Mouse (Mus musculus) adrenal gland, adult 18-20 months (tissue): ENCODE results near the gene Fbxo3. TPM values are rescaled to one million over a fixed set of nuclear protein-coding genes. Genes with fewer than 3 reads are reported as not detected.
"Not testable (repeated sequence)": the region's sequence is repeated elsewhere in the genome, so short reads cannot be mapped to it uniquely, and the experiment has no call there.

ENCODE experiments used
- DNase-seq, 2 experiments: peaks; one replicate each; pipeline ENCODE4 v3.0.0; 2021 to 2022; ENCODE audit warnings: low spot score in 2 of 2
- total RNA-seq, 2 experiments: library from RNA; stranded (reverse); gene quantifications; 1 replicate in 1 of 2; 2 replicates in 1 of 2; pipeline ENCODE4 v1.2.3; 2021

Gene Fbxo3
- total RNA-seq, 2 experiments from 2014 or later = 56.0 to 80.7 TPM

- no peak for DNase-seq
Observed at GRCm38 (mm10) chr2:104093305-104093704, 65.8 kb downstream of the Fbxo3 start.

DNA sequence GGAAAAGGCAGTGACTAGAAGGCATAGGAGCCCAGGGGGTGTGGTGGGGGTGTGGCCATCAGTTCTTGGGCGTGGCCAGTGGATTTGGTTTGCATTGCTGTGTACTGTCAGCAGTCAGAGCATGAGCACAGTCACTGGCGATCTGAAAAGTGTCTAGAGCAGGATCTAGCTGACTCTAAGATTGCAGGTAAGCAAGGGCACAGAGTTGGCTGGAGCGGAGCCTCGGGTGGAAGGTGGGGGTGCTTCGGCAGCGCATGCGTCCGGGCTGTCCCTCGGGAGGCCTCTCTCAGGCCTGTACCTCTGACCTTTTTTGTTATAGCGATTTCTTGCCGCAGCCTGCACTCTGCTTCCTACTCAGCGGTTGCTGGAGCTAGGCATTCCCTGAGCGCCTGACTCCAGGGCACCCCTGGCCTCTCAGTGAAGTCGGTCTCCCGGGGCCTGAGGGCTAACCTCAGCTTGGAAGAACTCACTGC lies 68.3 kb downstream of the Fbxo3 start, which contains the start of gene Cd59a:
Gene Cd59a, plus strand, starts transcription at position 61 of the 473 bp plus-strand sequence.
- DNase-seq = peak; percentile 82 to 86

DNA sequence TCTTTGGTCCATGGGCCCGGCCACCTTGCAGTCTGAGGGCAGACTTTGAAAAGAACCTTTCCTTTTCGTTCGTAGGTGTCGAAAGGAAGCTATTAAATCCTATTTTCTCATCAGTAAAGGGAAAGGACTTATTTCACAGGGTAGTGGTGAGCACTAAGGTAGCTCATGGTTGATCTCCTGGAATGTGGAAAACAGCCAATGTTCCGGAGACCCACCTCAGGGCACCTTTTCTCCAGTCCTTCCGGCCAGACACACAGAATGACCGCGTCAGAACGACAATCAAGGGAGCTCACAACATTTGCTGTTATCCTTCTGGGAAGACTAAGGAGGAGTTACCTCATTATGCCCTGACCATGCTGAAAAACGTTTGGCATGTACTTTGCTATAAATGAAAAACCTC lies 68.7 kb downstream of the Fbxo3 start:
- DNase-seq = no peak

- DNase-seq = not testable (repeated sequence)
Observed at GRCm38 (mm10) chr2:104096796-104097195, 69.3 kb downstream of the Fbxo3 start.

- not testable (repeated sequence) for DNase-seq
Observed at GRCm38 (mm10) chr2:104097396-104097795, 69.9 kb downstream of the Fbxo3 start.

GRCm38 (mm10) chr2:104098529-104099230 lies 71.2 kb downstream of the Fbxo3 start:
- no peak for DNase-seq

DNA sequence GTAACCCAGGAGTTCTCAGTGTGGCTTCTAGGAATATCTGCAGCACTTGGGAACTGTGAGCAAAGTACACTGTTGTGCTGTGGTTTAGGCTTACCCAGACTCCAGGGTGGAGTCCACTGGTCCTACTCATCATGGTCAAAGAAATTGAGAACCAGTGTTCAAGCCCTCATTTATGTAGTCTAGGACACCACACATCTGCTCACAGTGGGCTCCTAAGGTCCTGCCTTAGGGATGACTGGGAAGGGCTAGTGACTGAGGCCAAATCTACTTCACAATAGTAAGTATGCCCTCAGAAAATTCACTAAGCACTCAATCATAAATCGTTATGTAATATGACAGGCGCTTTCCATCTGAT lies 71.7 kb downstream of the Fbxo3 start:
- DNase-seq = no peak

DNA sequence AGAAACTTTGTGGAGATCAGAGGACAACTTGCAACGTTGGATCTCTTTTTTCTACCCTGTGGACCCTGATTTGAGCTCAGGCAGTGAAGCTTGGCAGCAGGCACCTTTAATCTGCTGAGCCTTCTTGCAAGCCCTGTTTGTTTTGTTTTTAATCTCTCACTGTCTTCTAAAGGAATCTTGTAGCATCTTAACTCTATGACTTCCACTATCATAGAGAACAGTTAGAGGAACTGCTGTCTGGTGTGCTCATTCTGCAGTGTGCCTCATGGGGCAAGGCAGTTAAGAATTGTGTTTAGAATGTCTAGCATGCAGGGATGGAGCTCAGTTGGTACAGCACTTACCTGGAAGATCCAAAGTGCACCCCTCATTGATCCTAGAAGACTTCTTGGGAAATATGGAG lies 72.4 kb downstream of the Fbxo3 start:
- DNase-seq = no peak

DNA sequence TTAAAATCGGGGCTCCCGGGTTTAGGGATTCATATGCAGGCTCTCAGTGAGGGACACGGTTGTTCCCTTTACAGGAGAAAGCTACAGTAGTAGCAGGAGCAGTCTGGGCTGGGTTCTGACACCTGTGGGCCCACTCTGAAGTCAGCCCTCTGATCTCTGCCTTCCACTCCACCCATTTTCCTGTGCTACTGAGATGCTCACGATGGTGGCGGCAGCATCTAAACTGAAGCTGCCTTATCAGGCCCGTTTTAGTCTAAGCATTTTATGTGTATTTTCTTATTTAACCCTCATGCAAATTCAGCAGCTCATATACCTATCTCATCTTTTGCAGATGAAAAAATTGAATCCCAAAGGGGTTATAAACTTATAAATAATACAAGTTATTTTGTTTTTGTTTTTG lies 77.3 kb downstream of the Fbxo3 start:
- DNase-seq = no peak

- not testable (repeated sequence) for DNase-seq
Observed at GRCm38 (mm10) chr2:104109021-104109420, 81.5 kb downstream of the Fbxo3 start.

GRCm38 (mm10) chr2:104109528-104109927 lies 82.0 kb downstream of the Fbxo3 start:
- DNase-seq = no peak

GRCm38 (mm10) chr2:104110031-104110430 lies 82.5 kb downstream of the Fbxo3 start:
- DNase-seq = no peak

GRCm38 (mm10) chr2:104111170-104111797 lies 83.8 kb downstream of the Fbxo3 start:
- not testable (repeated sequence) for DNase-seq

Other genes with a start within 250 kb of the Fbxo3 start
- 100 to 1,000 TPM; 343 to 464 TPM for gene Caprin1, start 230.1 kb upstream of the Fbxo3 start, total RNA-seq
- gene Lmo2, start 69.7 kb upstream of the Fbxo3 start, total RNA-seq = 10 to 100 TPM; 22.7 to 29.7 TPM
- not detected for gene 4931422A03Rik, start 640 bp downstream of the Fbxo3 start, total RNA-seq
- under 1 TPM in 1 of 2 experiments, not detected in 1; 0.36 TPM for gene Gm10912, start 38.1 kb downstream of the Fbxo3 start, total RNA-seq
- not detected for gene Gm10799, start 40.8 kb downstream of the Fbxo3 start, total RNA-seq
- 10 to 100 TPM; 13.0 TPM for gene Cd59b, start 42.1 kb downstream of the Fbxo3 start, total RNA-seq
- 100 to 1,000 TPM in 1 of 2 experiments, 10 to 100 TPM in 1; 99.7 to 107 TPM for gene Cd59a, start 68.1 kb downstream of the Fbxo3 start, total RNA-seq
- gene A930018P22Rik, start 95.0 kb downstream of the Fbxo3 start, total RNA-seq = 1 to 10 TPM in 1 of 2 experiments, under 1 TPM in 1; 0.89 to 1.5 TPM